Mouse (Mus musculus) CH12.LX (cell line): ENCODE measurements around the gene Boc.

Source experiments
- CHD1 ChIP-seq: IDR thresholded peaks from 2 replicates; pipeline ENCODE4 v1.6.1; 2012; ENCODE audit warnings: low read depth, low read length, improper control_type of control experiment, inconsistent platforms
- CTCF ChIP-seq, 2 experiments: IDR thresholded peaks in 1 of 2; conservative IDR thresholded peaks in 1 of 2; 2 replicates each; pipeline ENCODE4 v1.5.1; 2011 to 2012; ENCODE audit warnings: low read depth in 2 of 2, low read length in 2 of 2, improper control_type of control experiment in 1 of 2, inconsistent platforms in 1 of 2, mild to moderate bottlenecking in 1 of 2, moderate library complexity in 1 of 2
- MYC ChIP-seq: IDR thresholded peaks from 2 replicates; pipeline ENCODE4 v1.6.1; 2011; ENCODE audit warnings: low read depth, mild to moderate bottlenecking, improper control_type of control experiment, low read length
- NRF1 ChIP-seq: IDR thresholded peaks from 2 replicates; pipeline ENCODE4 v1.6.1; 2014; ENCODE audit warnings: low read depth, mild to moderate bottlenecking, inconsistent platforms, low read length, improper control_type of control experiment, moderate library complexity
- TCF12 ChIP-seq: IDR thresholded peaks from 2 replicates; pipeline ENCODE4 v1.6.1; 2014; ENCODE audit warnings: low read depth, mild to moderate bottlenecking, inconsistent platforms, low read length, improper control_type of control experiment

- TF ChIP-seq NRF1 (no peak), CTCF (conservative IDR thresholded peaks at IDR 0.05 in 1 of 2, IDR thresholded peaks at IDR 0.05 in 1 of 2; ENCODE audit: low read depth in 2 of 2, low read length in 2 of 2) (no peak), TCF12 (no peak), CHD1 (no peak), MYC (no peak)
Measured at GRCm38 (mm10) chr16:44597106-44597806, 38.6 kb upstream of the Boc start.
